In the genomic region with DNA sequence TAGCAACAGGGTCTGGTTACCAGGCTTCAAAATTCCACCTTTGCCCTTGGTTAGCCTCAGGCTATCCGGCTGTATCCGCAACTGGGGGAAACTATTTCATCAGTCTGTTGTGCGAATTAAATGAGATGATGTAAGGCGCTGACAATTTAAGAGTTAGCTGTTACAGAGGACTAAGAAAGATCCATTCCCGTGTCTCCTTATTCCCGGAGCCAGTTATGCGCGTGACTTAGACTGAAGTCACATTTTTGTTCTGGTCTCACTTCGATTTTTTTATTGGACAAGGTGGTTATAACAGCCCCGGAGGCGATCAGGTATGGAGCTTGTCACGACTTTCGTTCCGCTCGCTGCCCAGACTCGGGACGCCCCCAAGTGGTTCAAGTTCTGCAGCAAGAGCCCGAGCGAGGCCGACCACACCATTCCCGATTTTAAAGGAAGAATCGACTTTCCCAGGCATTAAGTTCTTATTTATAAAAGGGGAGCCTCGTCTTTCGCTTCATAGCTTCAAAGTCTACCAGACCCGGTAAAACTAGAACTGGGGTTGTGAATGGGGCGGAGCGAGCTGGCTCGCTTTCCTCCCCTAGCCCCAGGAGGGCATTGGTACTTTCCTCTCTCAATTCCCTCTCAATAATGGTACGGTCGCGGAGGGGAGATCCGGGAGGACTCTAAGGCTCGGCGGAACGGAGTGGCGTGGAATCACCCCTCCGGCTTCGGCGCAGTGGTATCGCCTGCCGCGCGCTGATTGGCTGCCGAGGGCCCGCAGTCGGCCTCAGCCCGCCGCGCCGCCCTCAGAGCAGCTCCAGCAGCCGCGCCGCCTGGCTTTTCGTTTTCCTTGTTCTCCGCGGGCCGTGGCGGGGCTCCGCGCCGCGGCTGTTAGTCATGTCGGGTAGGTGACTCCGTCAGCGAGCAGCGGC, we compare ENCODE assay signal across 8 mouse cellular contexts. TPM values are rescaled to one million over a fixed set of nuclear protein-coding genes. Genes with fewer than 3 reads are reported as not detected.
DNase-seq lines count a peak whose midpoint lies in the region; ATAC-seq and TF ChIP-seq lines count a peak whose summit lies in the region.

Taf15 (plus strand) TSS at position 763 of the 911 bp plus-strand sequence.

- peak; percentile 99 for DNase-seq in A20 (ENCODE audit: low read depth, low spot score)
- peak; percentile 98 to 99 for DNase-seq in heart, adult 9 months (ENCODE audit: low spot score in 2 of 2)
- peak; percentile 94 to 97 for DNase-seq in monocyte, adult 2 months (ENCODE audit: low read depth in 1 of 2, low spot score in 2 of 2)
- DNase-seq in spleen, postnatal 36 days (ENCODE audit: low spot score in 2 of 2): peak; percentile 98

- peaks cover 7% of the 10 kb centered on the region; the same call in 1 of the 2 replicates for H3K36me3 ChIP-seq in kidney, embryonic 14.5 days (ENCODE audit: control insufficient read depth, insufficient read depth, low read length)
- peaks cover 1% of the 10 kb centered on the region; the same call in 1 of the 2 replicates for H3K36me3 ChIP-seq in limb, embryonic 15.5 days

- H3K4me2 ChIP-seq in kidney, embryonic 14.5 days (replicated peaks; ENCODE audit: low read depth, low read length): peak within 1 kb of the TSS; percentile 90
- H3K4me2 ChIP-seq in limb, embryonic 15.5 days: peak within 1 kb of the TSS; percentile 72

- H3K4me1 ChIP-seq in bone marrow macrophage, adult 2 months (ENCODE audit: control insufficient read depth, insufficient read depth, low read length): peaks cover 11% of the 10 kb centered on the region
- H3K4me1 ChIP-seq in embryonic fibroblast, embryonic 13.5 days (ENCODE audit: control insufficient read depth, insufficient read depth, low read length): peaks cover 3% of the 10 kb centered on the region; the same call in 1 of the 2 replicates
- H3K4me1 ChIP-seq in kidney, embryonic 14.5 days (ENCODE audit: control insufficient read depth, insufficient read depth, low read length): peaks cover 10% of the 10 kb centered on the region
- peaks cover 12% of the 10 kb centered on the region for H3K4me1 ChIP-seq in limb, embryonic 15.5 days

- H3K9ac ChIP-seq in kidney, embryonic 14.5 days (ENCODE audit: low read depth, low read length): peak within 1 kb of the TSS; percentile 70
- H3K9ac ChIP-seq in limb, embryonic 15.5 days: peak within 1 kb of the TSS; percentile 89

- H3K27me3 ChIP-seq in kidney, embryonic 14.5 days (ENCODE audit: control insufficient read depth, insufficient read depth, low read length): no peaks in the 10 kb centered on the region
- H3K27me3 ChIP-seq in limb, embryonic 15.5 days: no peaks in the 10 kb centered on the region

- TF ChIP-seq CTCF in bone marrow macrophage, adult 2 months (IDR thresholded peaks at IDR 0.05; ENCODE audit: low read depth, low read length): peak; percentile 94
- TF ChIP-seq CTCF in embryonic fibroblast, embryonic 13.5 days (IDR thresholded peaks at IDR 0.05; ENCODE audit: borderline replicate concordance, insufficient read depth, low read length): peak; percentile 45

- H3K27ac ChIP-seq in bone marrow macrophage, adult 2 months (ENCODE audit: insufficient read depth, low read depth, low read length): peak within 1 kb of the TSS; percentile 87
- H3K27ac ChIP-seq in embryonic fibroblast, embryonic 13.5 days (ENCODE audit: insufficient read depth, low read length): peak within 1 kb of the TSS; percentile 96
- peak within 1 kb of the TSS; percentile 94 for H3K27ac ChIP-seq in kidney, embryonic 14.5 days (ENCODE audit: low read depth, low read length)
- H3K27ac ChIP-seq in limb, embryonic 15.5 days: peak within 1 kb of the TSS; percentile 97

- TF ChIP-seq POLR2A in bone marrow macrophage, adult 2 months (IDR thresholded peaks at IDR 0.05; ENCODE audit: borderline replicate concordance, low read depth, low read length): no peak
- peak; percentile 87 for TF ChIP-seq POLR2A in embryonic fibroblast, embryonic 13.5 days (IDR thresholded peaks at IDR 0.05; ENCODE audit: low read depth, low read length)

- H3K9me3 ChIP-seq in kidney, embryonic 14.5 days (ENCODE audit: control insufficient read depth, low read length): no peaks in the 10 kb centered on the region
- H3K9me3 ChIP-seq in limb, embryonic 15.5 days: no peaks in the 10 kb centered on the region

- ATAC-seq in kidney, embryonic 14.5 days (ENCODE audit: low FRiP score, low TSS enrichment): peak; percentile 98
- ATAC-seq in limb, embryonic 15.5 days (ENCODE audit: insufficient number of reproducible peaks, low FRiP score, low TSS enrichment, low read depth): peak; percentile 98

- under 1% methylated on average over 66 of the region's 66 CpGs for WGBS in kidney, embryonic 14.5 days
- under 1% methylated on average over 62 of the region's 66 CpGs for WGBS in limb, embryonic 15.5 days

- H3K4me3 ChIP-seq in bone marrow macrophage, adult 2 months (ENCODE audit: insufficient read depth, low read length): peak within 1 kb of the TSS; percentile 85
- peak within 1 kb of the TSS; percentile 96 for H3K4me3 ChIP-seq in embryonic fibroblast, embryonic 13.5 days (ENCODE audit: insufficient read depth, low read length)
- H3K4me3 ChIP-seq in kidney, embryonic 14.5 days (ENCODE audit: low read length): peak within 1 kb of the TSS; percentile 82
- H3K4me3 ChIP-seq in limb, embryonic 15.5 days: peak within 1 kb of the TSS; percentile 92

RNA-seq across cellular contexts. Expression of gene Taf15, which starts in this region (rescaled TPM):
- 81.6 and 104 TPM in 2 replicates for polyA plus RNA-seq in bone marrow macrophage, adult 2 months (2012; ENCODE audit: insufficient read depth, insufficient read length, missing spikeins)
- polyA plus RNA-seq in embryonic fibroblast, embryonic 13.5 days (2011; ENCODE audit: insufficient read length, low read depth, missing spikeins): 191 and 263 TPM in 2 replicates
- polyA plus RNA-seq in kidney, embryonic 14.5 days (2014; fragmentation: Nextera tagmentation; extraction: Ambion mirVana): 20.3 and 28.1 TPM in 2 replicates
- 10.5 and 12.1 TPM in 2 replicates for polyA plus RNA-seq in limb, embryonic 15.5 days (2015; fragmentation: Nextera tagmentation; extraction: Ambion mirVana)

Comparison
In these comparisons a context has a peak if more than half of its experiments do, and no peak if none do; other contexts are left out.
1. Peak in every context shown above with its lines: DNase-seq, ATAC-seq, H3K4me3 ChIP-seq and H3K27ac ChIP-seq.